Mouse (Mus musculus): Measurements from ENCODE around the gene Trpm2.

GRCm38 (mm10) chr10:77861675-77862074 is 108.7 kb downstream of the Trpm2 start, which contains the start of gene Gm3285:
- no peak for TF ChIP-seq POLR2A (IDR thresholded peaks at IDR 0.05; ENCODE audit: control insufficient read depth, extremely low read depth, insufficient read depth, low read length, poor library complexity)
- TF ChIP-seq CTCF (IDR thresholded peaks at IDR 0.05; ENCODE audit: borderline replicate concordance, control insufficient read depth, extremely low read depth, insufficient read depth, low read length, poor library complexity) = no peak

All from thymus, adult 2 months (tissue).